Mouse (Mus musculus) left cerebral cortex, adult 18-20 months (tissue): ENCODE results near the gene Unc93a2. TPM values are rescaled to one million over a fixed set of nuclear protein-coding genes. Genes with fewer than 3 reads are reported as not detected.
"Not testable (repeated sequence)": the region's sequence is repeated elsewhere in the genome, so short reads cannot be mapped to it uniquely, and the experiment has no call there.

Source experiments
- DNase-seq, 2 experiments: peaks; one replicate each; pipeline ENCODE4 v3.0.0; 2021 to 2022; ENCODE audit warnings: low spot score in 2 of 2, mixed read lengths in 1 of 2
- long read RNA-seq, 2 experiments: library from polyadenylated mRNA; stranded (forward); transcript quantifications; one replicate each; pipeline ENCODE4 v2.0.0; 2021
- total RNA-seq, 2 experiments: library from RNA; stranded (reverse); gene quantifications; 2 replicates each; pipeline ENCODE4 v1.2.3; 2021

Unc93a2 gene
- not detected for total RNA-seq
- long read RNA-seq, experiment 1, result 0 reads
- long read RNA-seq, experiment 2, result 0 reads

- DNase-seq, result not testable (repeated sequence)
Measured at GRCm38 (mm10) chr17:7385364-7385763, at the start of gene Unc93a2. Unc93a2 (minus strand) TSS chr17:7385464.

GRCm38 (mm10) chr17:7434121-7434520, 48.9 kb upstream of the Unc93a2 start:
- not testable (repeated sequence) for DNase-seq

GRCm38 (mm10) chr17:7430210-7430631, 45.0 kb upstream of the Unc93a2 start:
- DNase-seq, result not testable (repeated sequence)

GRCm38 (mm10) chr17:7420191-7420973, 35.1 kb upstream of the Unc93a2 start:
- peak in 1 of 2 experiments; percentile 5 for DNase-seq

- not testable (repeated sequence) for DNase-seq
Measured at GRCm38 (mm10) chr17:7414601-7415310, 29.5 kb upstream of the Unc93a2 start.

- DNase-seq, result not testable (repeated sequence)
Measured at GRCm38 (mm10) chr17:7413336-7413735, 28.1 kb upstream of the Unc93a2 start.

- not testable (repeated sequence) for DNase-seq
Measured at GRCm38 (mm10) chr17:7399770-7400169, 14.5 kb upstream of the Unc93a2 start.

- not testable (repeated sequence) for DNase-seq
Measured at GRCm38 (mm10) chr17:7398198-7398847, 13.1 kb upstream of the Unc93a2 start.

- not testable (repeated sequence) for DNase-seq
Measured at GRCm38 (mm10) chr17:7397079-7397478, 11.8 kb upstream of the Unc93a2 start.

- not testable (repeated sequence) for DNase-seq
Measured at GRCm38 (mm10) chr17:7396288-7396687, 11.0 kb upstream of the Unc93a2 start.

GRCm38 (mm10) chr17:7395671-7396070, 10.4 kb upstream of the Unc93a2 start:
- not testable (repeated sequence) for DNase-seq

- not testable (repeated sequence) for DNase-seq
Measured at GRCm38 (mm10) chr17:7395116-7395515, 9.9 kb upstream of the Unc93a2 start.

GRCm38 (mm10) chr17:7389898-7390297, 4.6 kb upstream of the Unc93a2 start:
- DNase-seq, result not testable (repeated sequence)

GRCm38 (mm10) chr17:7388958-7389356, 3.7 kb upstream of the Unc93a2 start:
- not testable (repeated sequence) for DNase-seq

- DNase-seq, result not testable (repeated sequence)
Measured at GRCm38 (mm10) chr17:7388341-7388957, 3.2 kb upstream of the Unc93a2 start.

- DNase-seq, result not testable (repeated sequence)
Measured at GRCm38 (mm10) chr17:7386016-7386415, 752 bp upstream of the Unc93a2 start.

GRCm38 (mm10) chr17:7383167-7384143, 1.8 kb downstream of the Unc93a2 start:
- DNase-seq, result not testable (repeated sequence)

GRCm38 (mm10) chr17:7382711-7383110, 2.6 kb downstream of the Unc93a2 start:
- not testable (repeated sequence) for DNase-seq

GRCm38 (mm10) chr17:7377907-7378306, 7.4 kb downstream of the Unc93a2 start:
- DNase-seq, result not testable (repeated sequence)
